Mouse (Mus musculus): ENCODE data around the gene Tom1l2.

DNA sequence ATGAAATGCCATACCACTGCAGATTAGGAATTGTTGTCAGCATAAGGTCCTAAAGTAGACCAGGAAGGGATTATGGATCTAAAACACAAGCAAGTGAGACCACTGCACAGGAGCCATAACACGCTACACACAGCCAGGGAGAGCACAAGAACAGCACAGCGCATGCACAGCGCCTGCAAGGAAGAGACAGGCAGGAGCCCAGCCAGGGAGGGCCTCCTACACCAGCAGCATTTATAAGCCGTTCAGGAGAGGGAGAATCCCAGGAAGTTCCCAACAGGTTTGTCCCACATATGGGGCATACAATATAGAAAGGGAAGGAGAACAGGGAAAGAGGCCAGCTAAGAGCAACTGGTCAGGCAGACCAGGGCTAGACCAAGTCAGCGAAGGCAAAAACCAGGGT, 19.2 kb downstream of the Tom1l2 start:
- TF ChIP-seq POLR2A (IDR thresholded peaks at IDR 0.05; ENCODE audit: borderline replicate concordance, insufficient read depth, low read length) (no peak), CTCF (IDR thresholded peaks at IDR 0.05; ENCODE audit: borderline replicate concordance, insufficient read depth, low read depth, low read length) (no peak)
